Mouse (Mus musculus) frontal cortex, postnatal 25 days (tissue): ENCODE results near the gene Dmbt1.
"Not testable (repeated sequence)": the region's sequence is repeated elsewhere in the genome, so short reads cannot be mapped to it uniquely, and the experiment has no call there.

Experiments used
- DNase-seq, 2 experiments: peaks; one replicate each; pipeline ENCODE4 v3.0.0; 2022; ENCODE audit warnings: low spot score in 2 of 2

Gene Dmbt1

DNA sequence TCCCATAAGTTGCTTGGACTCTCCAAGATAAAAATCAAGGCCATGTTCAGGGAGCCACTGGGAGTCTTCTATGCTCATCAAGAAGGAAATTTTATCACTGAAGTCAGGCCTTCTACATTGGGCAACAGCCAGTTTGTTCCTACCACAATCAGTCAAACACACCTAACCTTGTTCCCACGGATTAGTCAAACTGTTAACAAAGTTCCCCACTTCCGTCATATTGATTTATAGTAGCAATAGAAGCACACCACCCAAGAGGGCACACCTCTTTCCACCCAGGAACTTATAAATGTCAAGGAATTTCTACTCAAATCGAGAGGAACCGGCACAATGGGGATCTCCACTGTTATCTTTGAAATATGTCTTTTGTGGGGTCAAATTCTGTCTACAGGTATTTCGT lies at the start of gene Dmbt1:
Dmbt1 (plus strand) TSS at position 299 of the 400 bp plus-strand sequence.
- no peak for DNase-seq

DNA sequence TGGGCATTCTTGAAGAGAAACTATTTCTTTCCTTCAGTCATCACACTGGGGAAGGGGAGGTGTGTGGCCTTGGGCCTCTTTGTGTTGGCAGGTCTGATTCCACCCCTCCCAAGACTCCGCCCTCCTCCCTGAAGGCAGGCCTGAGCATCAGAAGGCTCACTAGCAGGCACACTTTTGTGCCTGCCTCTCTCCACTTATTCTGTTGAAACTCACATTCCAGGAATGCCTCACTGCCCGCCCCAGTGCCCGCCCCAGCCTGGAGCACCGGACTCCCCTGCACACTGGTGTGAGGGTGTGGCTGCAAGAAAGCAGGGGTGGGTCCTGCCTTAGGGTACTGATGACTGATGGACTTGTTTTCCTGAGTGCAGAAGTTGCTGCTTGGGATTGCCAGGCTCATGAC lies 49.5 kb upstream of the Dmbt1 start:
- DNase-seq: no peak

DNA sequence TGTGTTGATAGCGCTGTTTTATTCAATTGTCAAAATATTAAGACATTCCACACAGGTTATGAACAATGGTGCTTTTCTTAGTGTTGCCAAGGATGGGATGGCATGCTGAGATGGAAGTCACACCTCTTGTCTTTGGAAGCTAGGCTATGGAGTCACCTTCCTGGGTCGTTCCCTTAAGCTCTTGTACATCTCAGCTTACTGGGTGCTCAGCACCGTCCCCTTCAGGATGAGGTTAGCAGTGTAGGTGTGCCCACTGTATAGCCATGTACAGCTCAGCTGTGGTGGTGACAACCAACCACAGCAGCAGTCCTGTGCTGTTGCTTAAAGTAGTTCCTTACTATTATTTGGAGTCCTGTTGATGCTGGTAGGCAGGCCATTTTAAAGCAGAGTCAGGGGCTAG lies 49.0 kb upstream of the Dmbt1 start:
- no peak for DNase-seq

DNA sequence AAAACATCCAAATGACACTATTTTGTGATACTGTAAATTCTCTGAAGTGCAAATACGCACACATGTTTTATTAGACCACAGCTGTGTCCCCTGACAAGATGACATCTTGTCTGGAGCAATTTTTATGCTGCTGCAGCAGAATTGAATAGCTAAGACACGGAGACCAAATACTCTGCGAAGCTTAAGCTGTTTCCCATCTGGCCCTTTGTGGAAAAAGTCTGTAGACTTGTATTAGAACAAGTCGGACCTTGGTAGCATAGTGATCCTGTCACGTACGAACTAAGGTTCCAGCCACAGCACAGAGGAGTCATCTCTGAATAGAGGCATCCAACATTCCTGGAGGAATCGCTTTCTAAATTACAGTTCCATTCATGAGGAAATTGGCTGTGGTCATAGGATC lies 47.6 kb upstream of the Dmbt1 start:
- no peak for DNase-seq

DNA sequence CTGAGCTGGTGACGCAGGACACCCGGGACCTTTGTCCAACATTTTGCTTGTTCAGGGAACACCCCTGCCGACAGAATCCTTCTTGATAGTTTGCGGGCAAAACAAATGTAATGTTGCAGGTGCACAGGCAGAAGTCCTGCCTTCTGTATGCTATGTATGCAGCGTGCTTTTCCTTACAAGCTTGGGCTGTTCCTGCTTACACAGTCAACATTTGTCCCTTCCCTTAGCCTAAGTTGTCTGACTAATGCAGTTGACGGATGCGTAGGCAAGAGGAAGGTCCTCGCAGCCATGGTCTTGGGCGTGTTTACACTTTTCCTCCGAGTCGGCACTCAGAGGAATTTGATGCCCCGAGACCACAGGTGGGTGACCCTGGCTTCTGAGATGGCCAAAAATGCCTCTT lies 46.7 kb upstream of the Dmbt1 start:
- no peak for DNase-seq

DNA sequence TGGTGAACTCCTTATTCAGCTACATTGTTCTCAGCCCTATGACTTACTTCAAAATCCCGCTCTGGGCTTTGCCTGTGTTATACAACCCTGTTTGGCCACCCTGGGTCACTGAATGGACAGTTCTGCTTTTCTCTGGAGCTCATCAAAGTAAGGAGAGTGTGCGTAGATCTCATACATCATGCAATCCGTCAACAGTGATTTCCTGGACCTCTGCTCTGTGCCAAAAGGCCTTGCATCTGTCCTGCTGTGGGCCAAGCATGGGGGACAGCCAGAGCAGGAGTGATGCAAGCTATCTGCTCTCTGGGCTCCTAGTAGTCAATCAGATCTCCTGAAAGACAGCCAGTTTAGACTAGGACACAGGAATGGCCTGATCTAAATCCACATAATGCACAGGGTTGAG lies 46.1 kb upstream of the Dmbt1 start:
- no peak for DNase-seq

DNA sequence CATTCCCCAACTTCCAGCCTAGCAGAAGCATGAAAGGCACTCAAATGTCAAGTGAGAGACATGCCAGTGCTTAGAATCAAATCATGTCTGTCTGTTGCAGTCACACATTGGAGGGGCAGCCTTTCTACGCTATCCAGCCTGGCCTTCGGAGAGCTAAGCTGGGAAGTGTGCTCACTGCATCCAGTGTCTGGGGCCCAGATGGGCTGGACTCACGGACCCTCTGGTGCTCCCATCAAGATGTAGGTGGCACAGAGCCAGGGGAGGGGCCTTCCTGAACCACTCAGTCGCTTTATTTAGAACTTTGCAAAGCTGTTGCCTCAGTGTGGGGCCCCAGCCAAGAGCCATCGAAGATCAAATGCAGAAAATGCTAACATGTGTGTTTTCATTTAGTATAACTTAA lies 43.7 kb upstream of the Dmbt1 start:
- no peak for DNase-seq

DNA sequence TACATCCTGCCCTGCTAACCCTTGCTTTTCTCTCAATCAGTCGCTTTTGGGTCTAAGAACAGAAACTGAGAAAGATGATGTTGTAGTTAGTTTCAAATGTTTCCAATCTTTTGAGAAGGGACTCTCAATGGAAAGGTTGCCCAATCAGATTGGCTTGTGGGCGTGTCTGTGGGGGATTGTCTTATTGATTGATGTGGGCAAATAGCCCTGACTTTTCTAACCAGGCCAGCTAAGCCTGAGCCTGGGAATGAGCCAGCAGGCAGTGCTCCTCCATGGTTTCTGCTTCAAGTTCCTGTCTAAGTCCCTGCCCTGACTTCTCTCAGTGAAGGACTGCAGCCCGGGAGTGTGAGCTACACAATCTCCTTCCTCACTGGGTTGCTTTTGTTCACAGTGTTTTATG lies 42.5 kb upstream of the Dmbt1 start:
- no peak for DNase-seq

DNA sequence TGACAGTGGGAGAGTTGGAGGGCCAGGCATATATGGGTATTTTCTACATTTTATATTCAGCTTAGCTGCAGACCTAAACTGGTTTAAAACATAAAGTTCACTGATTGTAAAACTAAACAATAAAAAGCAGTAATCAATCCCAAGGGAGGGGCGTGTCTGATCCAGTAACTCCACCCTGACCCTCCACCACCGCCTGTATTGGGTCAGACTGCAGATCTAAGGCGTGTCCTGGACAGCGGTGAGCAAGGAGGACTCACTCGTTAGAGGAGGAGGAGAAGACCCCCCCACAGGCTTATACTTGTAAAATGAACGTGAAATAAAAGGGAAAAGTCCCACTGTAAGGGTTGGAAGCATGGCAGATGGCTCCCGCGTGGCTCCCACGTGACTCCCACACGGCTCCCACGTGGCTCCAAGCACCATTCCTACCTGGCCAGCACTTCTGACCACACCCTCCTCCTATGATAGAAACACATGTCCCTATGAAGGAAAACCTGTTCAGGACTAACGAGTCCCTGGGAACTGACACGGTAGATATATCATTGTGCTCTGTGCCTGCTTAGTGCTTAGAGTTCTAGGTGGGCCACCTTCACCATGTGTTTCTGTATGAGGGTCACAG lies 40.6 kb upstream of the Dmbt1 start:
- DNase-seq: no peak

DNA sequence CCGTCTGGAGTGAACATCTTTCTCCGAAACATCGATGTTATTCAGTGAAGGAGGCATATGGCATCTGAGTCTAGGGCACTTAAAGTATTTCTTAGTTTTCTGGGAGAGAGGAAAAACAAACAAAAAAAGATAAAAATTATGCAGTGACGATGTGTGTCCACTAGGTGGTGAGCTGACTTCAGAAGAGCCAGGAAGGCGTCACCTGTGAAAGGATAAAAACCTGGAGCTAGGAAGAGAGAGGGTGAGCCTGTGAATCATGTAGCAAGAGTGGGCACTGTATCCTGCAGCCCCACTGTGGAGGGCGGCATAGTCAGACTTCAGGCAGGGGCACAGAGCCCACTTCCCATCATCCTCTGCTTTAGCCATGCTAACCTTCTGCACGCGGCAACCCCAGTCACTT lies 37.9 kb upstream of the Dmbt1 start:
- no peak for DNase-seq

DNA sequence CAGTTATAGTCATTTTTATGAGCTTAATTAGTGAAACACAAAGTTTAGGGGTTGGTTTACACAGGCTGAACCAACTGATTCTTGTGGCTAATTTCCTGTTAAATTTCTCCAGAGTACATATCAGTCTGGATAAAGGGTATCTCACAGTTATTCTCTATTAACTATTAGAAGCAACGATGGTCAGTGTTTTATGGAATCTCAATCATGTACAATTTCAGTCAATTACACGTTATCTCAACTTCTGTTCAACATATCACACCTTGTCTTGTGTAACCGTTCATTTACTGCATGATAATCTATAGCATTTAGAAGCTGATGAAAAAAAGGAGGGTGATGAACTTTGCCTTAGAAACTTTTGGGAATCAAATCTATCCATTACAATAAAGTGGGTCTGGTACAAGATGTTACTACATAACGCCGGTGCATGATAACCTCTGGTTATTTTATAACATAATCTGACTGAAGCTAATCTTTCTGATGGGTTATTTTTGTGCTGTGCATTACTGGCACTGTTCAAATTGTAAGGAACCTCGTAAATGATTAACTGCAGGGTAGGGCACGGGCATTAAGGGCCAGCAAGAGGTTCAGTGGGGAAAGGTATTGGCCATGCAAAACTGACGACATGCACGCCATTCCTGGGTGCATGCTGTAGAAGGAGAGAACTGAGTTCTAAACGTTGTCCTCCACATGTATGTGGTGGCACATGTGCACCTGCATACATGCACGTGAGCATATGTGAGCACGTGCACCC lies 29.7 kb upstream of the Dmbt1 start:
- DNase-seq: no peak

DNA sequence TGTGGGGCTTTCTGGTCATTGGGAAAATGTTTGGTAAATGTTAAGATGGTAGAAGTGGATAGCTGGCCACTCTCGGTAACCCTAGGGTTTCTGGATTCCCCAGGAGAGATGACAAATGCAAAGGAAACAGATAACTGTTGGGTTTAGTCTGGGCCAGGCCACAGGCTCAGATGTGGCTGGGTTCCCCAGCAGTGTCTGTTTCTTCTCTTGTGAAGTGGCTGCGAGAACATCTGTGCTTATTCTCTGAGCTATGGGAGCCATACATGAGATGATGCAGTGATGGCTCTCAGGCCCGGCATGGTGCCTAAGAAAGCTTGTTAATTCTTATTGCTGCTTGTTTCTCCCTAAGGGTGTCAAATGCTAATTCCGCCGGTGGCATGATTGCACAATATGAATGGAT lies 27.8 kb upstream of the Dmbt1 start:
- DNase-seq: no peak

DNA sequence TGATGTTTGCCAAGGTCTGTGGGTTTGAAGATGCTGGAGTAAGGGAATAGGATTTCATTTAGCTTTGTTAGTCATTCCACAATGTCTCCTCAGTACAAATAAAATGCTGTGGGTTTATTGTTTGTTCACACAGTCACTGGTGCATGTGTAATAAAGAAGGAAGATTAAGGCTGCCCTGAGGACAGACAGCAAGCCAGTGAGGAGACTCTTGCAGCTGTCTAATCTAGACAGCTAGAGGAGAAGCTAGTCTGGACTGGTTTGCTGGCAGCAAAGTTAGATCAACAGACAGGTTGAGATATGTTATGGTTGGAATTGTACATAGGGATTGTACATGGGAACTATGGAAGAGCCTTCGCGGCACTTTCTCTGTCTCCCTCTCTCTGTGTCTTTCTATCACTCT lies 24.6 kb upstream of the Dmbt1 start:
- DNase-seq: no peak

DNA sequence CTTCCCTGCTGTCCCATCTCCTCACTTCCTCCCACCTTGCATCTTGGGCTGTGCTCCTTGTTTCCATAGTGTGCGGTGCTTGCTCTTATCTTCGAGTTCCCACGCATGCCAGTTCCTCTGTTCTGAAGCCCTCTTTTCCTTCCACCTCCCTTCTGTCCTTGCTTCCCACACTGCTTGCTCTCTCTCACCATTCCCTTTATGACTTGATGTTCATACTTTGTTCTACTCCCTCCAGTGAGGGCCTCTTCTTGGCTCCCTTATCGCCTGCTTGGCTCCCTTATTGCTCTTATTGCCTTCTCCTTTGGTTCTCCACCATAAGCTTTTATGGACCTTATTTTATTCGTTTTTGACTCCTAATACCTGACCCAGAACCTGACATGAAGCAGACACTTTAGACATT lies 22.7 kb upstream of the Dmbt1 start:
- DNase-seq: no peak

DNA sequence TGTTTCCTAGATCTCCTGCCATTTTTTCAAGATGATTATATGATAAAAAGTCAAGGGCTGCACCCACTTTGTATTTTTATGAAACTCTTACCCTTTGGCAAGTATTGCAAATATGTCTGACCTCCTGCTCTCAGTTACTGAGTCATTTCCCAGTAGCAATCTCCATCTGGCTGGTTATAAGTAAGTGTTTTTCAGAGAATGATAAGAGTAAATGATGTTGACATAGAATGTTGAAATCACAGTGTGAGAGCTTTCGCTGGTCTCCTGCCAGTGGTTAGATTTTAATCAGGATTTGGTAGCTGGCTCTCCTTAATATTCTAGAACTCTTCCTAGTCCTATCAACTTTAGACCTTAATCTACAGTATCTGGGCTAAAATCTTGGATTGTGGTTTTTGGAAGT lies 20.0 kb upstream of the Dmbt1 start:
- no peak for DNase-seq

DNA sequence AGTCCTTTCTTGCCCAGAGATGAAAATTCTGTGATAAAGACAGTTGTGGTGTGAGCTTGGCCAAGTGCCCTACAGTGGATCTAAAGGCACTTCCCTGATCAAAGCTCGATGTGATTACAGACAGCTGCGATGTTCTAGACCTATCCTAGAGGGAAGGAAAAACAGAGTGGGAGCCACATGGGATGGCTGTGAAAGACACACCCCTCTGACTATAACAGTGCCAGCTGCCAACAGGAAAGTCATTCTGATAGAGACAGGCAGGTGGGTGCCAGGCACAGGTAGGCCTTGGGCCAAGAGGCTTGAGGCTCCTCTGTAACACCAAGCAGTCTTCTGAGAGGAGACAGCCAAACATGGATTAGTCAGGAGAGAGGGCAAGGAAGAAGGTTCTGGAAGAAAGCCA lies 12.7 kb upstream of the Dmbt1 start:
- no peak for DNase-seq

DNA sequence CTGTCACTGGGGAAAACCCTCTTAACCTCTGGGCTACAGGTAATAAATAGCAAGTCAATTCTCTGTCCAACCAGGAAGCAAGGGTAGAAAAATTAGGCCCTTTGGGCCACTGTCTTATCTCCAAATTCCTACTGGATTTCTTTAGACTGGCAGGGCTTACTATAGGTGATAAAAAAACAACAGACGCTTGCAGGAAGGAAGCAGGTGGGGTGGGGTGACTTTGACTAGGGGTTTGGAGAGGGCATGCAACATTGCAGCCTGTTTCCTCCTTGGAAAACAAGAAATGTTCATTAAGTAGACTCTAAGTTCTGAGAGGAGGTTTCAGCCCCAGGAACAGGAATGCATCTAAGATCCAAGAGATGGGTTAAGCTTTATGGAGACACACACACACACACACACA lies 7.0 kb upstream of the Dmbt1 start:
- DNase-seq: no peak

DNA sequence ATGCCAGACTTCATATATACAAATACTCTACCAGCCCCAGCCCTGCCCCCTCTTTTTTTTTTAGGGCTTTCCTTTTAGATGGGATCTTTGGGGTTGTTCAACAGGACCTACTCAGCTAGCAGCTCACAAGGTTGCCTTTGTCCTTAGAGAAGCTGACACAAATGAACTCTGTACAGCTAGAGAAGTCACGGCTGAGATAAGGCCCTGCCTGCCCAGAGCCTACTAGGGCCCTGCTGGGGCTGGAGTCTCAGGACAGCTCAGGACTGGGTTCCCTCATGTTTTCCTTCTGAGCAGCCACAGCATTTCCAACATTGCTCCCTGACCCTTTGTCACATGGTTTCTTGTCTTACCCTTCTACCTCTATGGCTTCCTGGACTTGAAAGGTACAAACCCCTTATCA lies 4.3 kb upstream of the Dmbt1 start:
- no peak for DNase-seq

DNA sequence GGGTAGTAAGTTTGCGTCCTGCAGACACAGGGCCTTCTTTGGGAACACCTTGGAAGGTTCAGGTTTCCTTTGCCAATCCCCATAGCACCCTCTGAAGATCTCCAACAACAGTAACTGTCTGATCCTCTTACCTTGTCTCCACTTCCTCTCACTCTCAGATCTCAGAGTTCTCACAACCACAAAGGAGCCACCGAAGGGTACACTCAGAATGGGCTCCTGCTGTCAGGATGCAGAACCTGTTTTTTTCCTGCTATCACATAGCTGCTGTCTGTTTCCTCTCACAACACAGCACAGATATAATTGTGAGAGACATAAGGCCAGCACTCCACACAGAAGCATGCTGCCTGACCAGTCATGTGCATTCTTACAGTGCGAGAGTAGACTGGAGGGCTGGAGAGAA lies 4.5 kb downstream of the Dmbt1 start:
- no peak for DNase-seq

DNA sequence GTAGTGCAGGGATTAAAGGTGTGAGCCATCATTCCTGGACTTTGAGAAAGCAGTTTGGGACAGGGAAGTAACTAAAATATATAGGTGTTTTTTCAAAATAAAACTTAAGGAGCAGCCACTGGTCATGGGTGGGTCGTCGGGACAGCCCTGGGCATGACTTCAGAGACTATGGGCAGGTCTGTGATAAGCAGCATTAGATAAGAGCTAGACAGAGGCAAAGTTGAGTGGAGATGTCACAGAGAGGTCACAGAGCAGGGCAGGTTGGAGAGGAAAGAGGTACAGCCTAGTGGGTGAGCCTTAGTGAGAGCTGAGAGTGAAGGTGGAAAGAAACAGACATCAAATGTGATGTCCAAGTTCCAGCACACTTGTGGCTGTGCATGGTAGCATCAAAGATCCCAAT lies 5.2 kb downstream of the Dmbt1 start:
- DNase-seq: no peak

DNA sequence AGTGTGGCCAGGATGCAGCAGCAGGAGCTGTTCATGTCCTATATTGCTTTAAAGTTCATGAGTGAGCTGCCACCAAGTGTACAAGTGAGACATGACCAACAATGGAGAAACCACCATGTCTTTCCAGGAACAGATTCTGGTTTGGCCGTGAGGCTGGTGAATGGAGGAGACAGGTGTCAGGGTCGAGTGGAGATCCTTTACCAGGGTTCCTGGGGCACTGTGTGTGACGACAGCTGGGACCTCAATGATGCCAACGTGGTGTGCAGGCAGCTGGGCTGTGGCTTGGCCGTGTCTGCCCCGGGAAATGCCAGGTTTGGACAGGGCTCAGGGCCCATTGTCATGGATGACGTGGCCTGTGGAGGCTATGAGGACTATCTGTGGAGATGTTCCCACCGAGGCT lies 8.9 kb downstream of the Dmbt1 start:
- DNase-seq: not testable (repeated sequence)

DNA sequence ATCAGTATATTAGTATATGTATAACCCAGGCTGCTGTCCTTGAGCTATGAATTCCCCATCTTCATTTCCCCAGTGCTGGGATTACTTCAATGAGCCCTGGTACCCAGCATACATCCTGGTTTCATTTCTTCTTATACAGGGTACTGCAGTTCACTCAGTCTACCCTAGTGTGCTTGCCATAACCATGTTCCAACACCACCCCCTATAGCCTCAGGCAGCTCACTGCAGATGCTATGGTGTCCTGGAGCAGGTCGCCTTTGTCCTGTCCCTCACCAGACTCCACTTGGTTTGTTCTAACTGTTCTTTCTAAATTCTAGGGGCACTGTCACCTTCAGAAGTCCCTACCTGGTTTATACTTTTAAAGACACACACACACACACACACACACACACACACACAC lies 10.8 kb downstream of the Dmbt1 start:
- DNase-seq: no peak

DNA sequence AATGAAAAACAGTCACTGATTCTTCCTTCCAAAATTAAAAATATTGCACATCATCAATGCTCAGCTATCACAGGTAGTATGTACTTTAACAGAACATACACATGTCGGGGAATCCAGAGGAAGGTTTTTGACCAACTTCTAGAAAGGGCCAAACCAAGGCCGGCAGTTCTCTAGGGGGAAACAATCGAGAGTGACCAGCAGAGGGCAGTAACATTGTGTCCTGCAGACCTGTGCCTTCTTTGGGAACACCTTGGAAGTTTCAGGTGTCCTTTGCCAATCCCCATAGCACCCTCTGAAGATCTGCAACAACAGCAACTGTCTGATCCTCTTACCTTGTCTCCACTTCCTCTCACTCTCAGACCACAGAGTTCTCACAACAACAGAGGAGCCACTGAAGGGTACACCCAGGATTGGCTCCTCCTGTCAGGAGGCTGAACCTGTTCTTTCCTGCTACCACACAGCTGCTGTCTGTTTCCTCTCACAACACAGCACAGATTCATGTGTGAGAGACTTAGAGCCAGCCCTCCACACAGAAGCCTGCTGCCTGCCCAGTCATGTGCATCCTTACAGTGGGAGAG lies 13.5 kb downstream of the Dmbt1 start:
- not testable (repeated sequence) for DNase-seq

DNA sequence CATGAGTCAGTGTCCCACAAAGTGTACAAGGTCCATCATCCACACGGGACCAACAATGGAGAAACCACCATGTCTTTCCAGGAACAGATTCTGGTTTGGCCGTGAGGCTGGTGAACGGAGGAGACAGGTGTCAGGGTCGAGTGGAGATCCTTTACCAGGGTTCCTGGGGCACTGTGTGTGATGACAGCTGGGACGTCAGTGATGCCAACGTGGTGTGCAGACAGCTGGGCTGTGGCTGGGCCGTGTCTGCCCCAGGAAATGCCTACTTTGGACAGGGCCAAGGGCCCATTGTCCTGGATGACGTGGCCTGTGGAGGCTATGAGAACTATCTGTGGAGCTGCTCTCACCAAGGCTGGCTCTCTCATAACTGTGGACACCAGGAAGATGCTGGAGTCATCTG lies 18.0 kb downstream of the Dmbt1 start:
- not testable (repeated sequence) for DNase-seq
